Mouse (Mus musculus) Muller cell, postnatal 12 days (primary cell): ENCODE results near the gene Tasp1.
A peak's percentile ranks its signal among the peaks of the same experiment; 100 is the strongest.
"Not testable (repeated sequence)": the region's sequence is repeated elsewhere in the genome, so short reads cannot be mapped to it uniquely, and the experiment has no call there.

Experiments
- DNase-seq: peaks from one replicate; pipeline ENCODE4 v3.0.0-alpha.2; 2015; ENCODE audit errors: inconsistent ontology term

Gene Tasp1

DNA sequence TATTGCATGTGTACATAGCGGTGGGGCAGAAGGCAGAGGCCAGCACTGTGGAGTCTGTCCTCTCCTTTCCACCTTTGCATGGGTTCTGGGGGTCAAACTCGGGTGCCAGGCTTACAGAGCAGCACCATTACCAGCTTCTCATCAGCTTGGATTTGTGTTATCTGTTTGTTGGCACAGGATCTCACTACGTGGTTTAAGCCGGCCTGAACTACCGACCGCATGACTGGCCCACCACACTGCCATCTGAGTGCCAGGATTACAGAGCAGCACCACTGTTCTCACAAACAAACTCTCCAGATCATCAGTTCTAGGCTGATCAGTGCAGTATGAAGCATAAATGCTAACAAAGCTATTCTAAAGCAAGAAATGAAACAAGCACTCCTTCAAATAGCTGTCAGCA is 8.5 kb downstream of the Tasp1 start:
- no peak for DNase-seq

DNA sequence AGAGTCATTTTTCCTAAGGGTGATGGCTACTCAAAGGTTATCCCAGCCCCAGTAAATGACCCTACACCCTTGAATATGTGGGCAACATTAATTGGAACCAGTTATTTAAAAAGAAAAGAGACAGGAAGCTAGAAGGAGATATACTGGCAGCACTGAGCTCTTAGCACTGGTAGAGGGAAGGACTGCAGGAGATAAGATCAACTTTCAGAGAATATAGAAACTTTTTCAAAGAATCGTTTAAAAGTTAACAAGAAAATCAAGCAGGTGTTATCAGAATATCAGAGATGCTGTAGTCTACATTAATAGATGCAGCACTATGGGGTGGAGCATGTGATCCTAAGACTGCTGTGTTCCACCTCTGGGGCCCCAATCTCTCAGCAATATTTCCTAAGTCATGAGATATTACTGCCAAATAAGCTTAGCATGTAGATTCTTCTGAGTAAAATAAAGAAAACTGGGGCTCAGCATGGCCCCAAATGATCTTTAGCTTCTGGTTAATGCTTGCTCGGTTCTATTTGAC is 14.9 kb downstream of the Tasp1 start:
- no peak for DNase-seq

DNA sequence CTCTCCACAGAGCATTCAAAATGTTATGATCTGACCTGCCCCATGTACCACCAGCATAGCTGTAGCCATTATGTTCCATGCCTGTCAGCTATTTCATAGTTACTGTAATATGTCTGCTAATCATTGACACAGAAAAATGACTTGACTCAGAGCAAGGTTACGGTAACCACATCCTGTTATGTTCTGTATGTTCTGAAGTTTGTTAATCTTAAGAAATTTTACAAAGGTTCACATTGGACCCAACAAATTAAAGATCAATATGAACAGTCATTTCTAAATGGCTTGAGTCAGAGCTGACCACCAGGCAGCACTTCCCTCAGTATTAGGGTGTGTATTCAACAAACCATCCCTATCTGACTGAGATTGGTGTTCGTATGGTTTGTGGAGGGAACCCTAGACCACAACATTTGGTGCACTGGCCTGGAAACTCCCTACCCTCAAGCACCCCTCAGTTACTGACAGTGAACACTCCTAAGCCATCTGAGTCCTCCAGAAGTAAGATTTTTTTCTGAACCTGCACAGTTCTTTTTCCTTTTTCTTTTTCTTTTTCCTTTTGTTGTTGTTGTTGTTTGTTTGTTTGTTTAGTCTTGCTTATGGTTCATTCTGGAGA is 24.0 kb downstream of the Tasp1 start:
- no peak for DNase-seq

DNA sequence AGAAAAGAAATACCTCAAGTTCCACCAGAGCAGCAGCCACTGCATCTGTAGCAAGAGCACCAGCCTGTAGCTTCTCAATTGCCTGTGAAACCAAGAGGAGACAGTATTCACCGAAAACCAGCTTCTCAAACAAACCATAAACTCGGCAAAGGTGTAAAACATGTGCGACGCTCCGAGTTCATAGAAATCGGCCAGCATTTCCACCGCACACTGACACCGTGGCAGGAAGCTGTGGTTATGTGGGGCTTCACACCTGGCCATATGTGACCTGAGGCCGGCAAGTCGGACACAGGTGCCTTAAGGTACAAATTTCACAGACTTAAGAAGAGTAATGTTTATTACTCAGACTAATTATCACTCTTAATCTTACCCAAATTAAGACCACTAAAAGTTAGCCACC is 24.5 kb downstream of the Tasp1 start:
- no peak for DNase-seq

GRCm38 (mm10) chr2:140037459-140037858 is 29.1 kb downstream of the Tasp1 start:
- no peak for DNase-seq

GRCm38 (mm10) chr2:140036854-140037253 is 29.8 kb downstream of the Tasp1 start:
- no peak for DNase-seq

DNA sequence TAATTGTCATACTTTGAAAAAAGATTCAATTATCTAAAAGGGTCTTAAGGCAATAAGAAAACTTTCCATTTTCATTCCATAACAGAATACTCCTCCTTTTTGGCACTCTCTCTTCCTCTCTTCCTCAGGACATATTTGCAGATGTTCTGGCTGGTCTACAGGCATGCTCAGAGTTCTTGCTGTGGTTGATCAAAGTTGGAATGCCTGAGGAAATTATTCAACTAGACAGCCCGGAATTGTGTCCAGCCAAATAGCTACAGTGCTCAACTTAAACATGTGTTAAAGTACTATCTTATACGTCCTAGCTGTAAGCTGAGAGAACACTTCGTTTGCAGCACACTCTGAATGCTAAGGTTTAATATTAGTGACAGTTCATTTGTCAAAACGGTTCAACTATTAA is 41.7 kb downstream of the Tasp1 start:
- peak; percentile 59 for DNase-seq

GRCm38 (mm10) chr2:140007406-140007805 is 59.2 kb downstream of the Tasp1 start:
- DNase-seq, result no peak

DNA sequence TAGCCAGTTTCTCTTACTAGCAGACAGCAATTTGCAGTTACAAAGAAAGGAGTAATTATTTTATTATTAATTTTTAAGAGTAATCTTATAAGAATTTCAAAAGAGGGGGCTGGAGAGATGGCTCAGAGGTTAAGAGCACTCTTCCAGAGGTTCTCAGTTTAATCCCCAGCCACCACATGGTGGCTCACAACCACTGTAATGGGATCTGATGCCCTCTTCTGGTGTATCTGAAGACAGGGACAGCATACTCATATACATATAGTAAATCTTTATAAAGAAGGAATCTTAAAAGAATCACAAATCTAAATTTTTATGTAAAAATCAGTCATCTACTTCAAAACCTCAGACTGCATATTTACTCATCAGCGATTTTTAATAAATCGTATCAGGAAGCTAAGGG is 68.4 kb downstream of the Tasp1 start:
- DNase-seq, result no peak

DNA sequence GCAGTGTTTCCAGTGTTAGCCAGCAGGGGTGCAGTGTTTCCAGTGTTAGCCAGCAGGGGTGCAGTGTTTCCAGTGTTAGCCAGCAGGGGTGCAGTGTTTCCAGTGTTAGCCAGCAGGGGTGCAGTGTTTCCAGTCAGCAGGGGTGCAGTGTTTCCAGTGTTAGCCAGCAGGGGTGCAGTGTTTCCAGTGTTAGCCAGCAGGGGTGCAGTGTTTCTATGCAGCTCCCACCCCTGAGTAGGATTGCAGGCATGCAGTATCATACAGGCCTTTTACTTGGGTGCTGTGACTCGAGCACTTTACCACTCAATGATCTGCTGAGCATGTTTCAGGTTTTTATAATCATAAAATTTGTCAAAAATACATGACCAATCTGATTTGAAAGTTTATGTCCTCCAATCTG is 76.7 kb downstream of the Tasp1 start:
- not testable (repeated sequence) for DNase-seq

GRCm38 (mm10) chr2:139967451-139967850 is 99.2 kb downstream of the Tasp1 start:
- DNase-seq, result no peak

DNA sequence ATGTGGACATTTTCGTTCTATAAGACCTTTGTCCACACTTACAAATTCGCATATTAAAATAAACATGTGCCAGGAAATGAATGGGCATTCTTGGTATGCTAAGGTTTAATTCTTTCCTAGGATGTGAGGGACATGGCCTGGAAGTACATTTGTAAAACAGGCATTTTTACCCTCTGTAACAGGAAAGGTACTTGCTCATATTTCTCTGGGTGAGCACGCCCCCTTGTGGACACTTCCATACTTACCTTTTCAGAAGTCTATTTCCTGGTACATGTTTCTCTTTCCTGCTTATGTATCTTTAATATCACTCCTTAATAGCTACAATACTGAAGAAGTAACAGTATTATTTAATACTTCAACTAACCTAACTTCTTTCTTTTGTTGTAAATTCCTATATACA is 100.3 kb downstream of the Tasp1 start:
- peak; percentile 27 for DNase-seq

DNA sequence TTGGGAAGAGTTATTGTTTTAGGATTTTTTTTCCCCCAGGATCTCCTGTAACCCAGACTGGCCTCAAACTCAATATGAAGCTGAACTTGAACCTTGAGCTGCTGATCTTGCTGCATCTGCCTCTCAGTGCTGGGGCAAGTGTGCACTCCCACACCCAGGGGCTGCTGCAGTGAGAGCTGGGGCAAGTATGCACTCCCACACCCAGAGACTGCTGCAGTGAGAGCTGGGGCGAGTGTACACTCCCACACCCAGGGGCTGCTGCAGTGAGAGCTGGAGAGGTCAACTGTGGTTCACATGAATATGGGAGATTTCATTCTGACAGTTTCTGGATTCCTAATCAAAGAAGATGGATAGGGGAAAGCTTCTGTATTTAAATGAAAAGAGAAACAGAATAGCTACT is 117.8 kb downstream of the Tasp1 start:
- DNase-seq, result no peak

- peak; percentile 65 for DNase-seq
Observed at GRCm38 (mm10) chr2:139937581-139937980, 129.0 kb downstream of the Tasp1 start.

- DNase-seq, result no peak
Observed at GRCm38 (mm10) chr2:139934577-139934976, 132.0 kb downstream of the Tasp1 start.

- no peak for DNase-seq
Observed at GRCm38 (mm10) chr2:139934033-139934572, 132.5 kb downstream of the Tasp1 start.

DNA sequence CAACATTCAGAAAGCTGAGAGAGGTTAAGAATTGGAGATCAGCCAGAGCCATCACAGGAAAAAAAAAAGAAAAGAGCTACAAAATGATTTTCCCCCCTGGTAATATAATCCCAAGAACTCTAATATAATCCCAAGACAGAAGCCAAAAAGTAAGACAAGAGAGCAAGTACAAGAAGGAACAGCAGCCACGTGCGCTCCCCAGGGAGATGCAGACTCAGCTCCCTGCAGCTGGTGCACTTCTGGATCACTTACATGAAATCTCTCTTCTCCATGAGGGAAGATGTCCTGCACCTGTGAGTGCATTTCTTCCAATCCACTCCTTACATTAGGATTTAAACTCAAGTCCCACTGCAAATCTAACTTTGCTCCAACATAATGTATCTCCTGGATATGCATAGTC is 134.4 kb downstream of the Tasp1 start:
- DNase-seq, result no peak

DNA sequence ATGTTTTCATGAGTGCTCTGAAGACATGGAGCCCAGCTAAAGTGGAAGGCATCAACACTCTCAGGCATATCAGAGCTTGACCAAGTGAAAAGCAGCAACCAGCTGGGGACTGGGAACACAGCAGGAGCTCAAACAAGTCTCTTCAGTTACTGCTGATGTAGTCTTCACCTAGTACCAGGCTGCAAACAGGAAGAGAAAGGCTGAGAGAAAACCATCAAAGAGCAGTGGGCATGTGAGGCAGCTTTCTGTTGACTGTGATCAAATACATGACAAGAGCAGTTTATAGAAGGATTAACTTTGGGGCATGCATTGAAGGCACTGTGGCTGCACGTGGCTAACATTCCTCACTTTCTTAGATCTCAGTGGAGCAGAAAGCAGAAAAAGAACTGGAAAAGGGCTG is 141.7 kb downstream of the Tasp1 start:
- peak; percentile 36 for DNase-seq

- DNase-seq, result not testable (repeated sequence)
Observed at GRCm38 (mm10) chr2:139921395-139921794, 145.2 kb downstream of the Tasp1 start.

DNA sequence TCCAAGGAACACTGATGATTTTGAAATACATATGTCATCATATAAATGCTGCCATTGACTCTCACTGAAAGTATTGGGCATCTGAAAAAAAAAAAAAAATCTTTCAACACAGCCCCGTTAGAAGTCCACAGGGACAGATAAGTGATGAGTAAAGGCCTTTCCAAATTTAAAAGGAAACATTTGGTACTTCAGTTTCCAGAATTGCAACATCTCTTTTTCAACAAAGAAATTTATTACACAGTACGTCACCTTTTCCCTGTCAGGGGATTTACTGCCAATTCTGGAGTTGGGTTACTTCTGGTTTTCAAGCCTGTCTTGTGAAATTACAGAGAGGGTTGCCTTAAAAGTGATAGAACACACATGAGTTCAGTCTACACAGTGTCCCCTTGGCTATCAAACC is 146.8 kb downstream of the Tasp1 start:
- no peak for DNase-seq

- DNase-seq, result no peak
Observed at GRCm38 (mm10) chr2:139906441-139907157, 160.0 kb downstream of the Tasp1 start.

DNA sequence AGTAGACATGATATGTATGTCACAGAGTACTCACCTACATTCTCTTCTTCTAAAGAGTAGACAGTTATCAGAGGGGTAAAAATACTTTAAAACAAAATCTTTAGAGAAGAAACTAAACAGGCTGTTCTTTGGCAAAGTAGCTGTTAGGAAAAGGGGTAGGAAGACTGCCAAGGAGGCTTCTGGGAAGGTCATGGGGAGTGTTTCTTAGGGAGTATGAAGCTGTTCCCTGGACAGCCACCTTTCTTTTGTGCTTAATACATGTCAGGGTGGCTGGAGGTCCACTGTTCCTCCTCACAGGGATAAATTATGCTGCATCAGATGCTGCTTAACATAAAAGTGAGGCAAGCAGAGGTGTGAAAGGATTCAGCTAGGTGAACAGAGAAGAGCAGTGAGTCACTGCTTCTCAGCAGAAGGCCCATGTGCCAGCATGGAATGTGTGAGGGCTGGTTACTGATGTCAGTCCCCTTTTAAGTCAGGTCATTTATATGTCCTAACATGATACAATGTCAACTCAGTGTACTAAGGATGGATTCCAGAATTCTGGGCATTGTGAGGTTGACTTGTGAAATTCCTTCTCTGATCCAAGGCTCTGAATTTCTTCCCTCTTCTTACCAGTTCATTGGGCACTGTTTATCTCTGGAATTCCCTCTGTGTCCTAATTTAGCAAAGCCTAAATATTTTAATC is 175.1 kb downstream of the Tasp1 start:
- peak; percentile 89 for DNase-seq

DNA sequence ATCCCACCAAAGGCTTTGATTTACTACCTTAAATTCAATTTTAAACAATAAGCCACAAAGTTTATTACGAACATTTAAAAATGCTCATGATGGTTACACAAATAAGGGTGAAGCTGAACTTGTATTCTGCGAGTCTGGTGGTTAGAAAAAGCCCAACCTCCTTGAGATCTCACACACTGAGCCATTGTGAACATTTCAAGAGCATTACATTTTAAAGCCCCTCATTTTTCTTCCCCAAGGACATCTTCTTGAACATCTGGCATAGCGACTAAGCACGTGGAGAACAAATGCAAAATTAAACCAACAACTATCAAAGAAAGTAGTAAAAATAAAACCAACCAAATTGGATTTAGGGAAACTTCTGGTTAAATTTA is 182.4 kb downstream of the Tasp1 start:
- no peak for DNase-seq
